Mouse (Mus musculus) midbrain, postnatal 0 days (tissue): ENCODE measurements around the gene Caskin2. TPM values are rescaled to one million over a fixed set of nuclear protein-coding genes. Genes with fewer than 3 reads are reported as not detected.

ENCODE experiments used
- ATAC-seq: fragments of 200-750 bp; cut with Nextera tagmentation; 2 replicates; pipeline ENCODE4 v1.8.0; 2017; ENCODE audit warnings: moderate number of reproducible peaks, mild to moderate bottlenecking, moderate TSS enrichment, moderate library complexity; ENCODE audit not compliant: low FRiP score
- DNase-seq: peaks from one replicate; pipeline ENCODE4 v3.0.0-alpha.2; 2015; ENCODE audit warnings: low spot score
- H3K27ac ChIP-seq: fragments of 300-500 bp; sonication (generic); 2 replicates; pipeline ENCODE4 v1.5.1; 2014; ENCODE audit warnings: low read depth, mild to moderate bottlenecking, low read length, mixed read lengths
- H3K27me3 ChIP-seq: fragments of 300-500 bp; sonication (generic); 2 replicates; pipeline ENCODE4 v1.6.1; 2014; ENCODE audit warnings: low read length, control low read depth, mixed read lengths; ENCODE audit not compliant: insufficient read depth
- H3K36me3 ChIP-seq: fragments of 300-500 bp; sonication (generic); 2 replicates; pipeline ENCODE4 v1.6.1; 2014; ENCODE audit warnings: low read length, control low read depth, mixed read lengths; ENCODE audit not compliant: insufficient read depth
- H3K4me1 ChIP-seq: fragments of 300-500 bp; sonication (generic); 2 replicates; pipeline ENCODE4 v1.6.1; 2014; ENCODE audit warnings: mild to moderate bottlenecking, control low read depth, antibody characterized with exemption, low read length, mixed read lengths; ENCODE audit not compliant: insufficient read depth
- H3K4me2 ChIP-seq: fragments of 300-500 bp; sonication (generic); 2 replicates; pipeline ENCODE4 v1.6.1; 2014; ENCODE audit warnings: low read depth, mild to moderate bottlenecking, low read length, mixed read lengths; ENCODE audit not compliant: poor library complexity, severe bottlenecking
- H3K4me3 ChIP-seq: fragments of 300-500 bp; sonication (generic); 2 replicates; pipeline ENCODE4 v1.5.1; 2014; ENCODE audit warnings: low read depth, mild to moderate bottlenecking, low read length, moderate library complexity
- H3K9ac ChIP-seq: fragments of 300-500 bp; sonication (generic); replicated peaks from 2 replicates; pipeline ENCODE4 v1.6.1; 2014; ENCODE audit warnings: mild to moderate bottlenecking, low read length, moderate library complexity, mixed read lengths; ENCODE audit not compliant: poor library complexity, severe bottlenecking
- H3K9me3 ChIP-seq: fragments of 300-500 bp; sonication (generic); 2 replicates; pipeline ENCODE4 v1.6.1; 2016; ENCODE audit warnings: low read length, control low read depth
- CTCF ChIP-seq: IDR thresholded peaks from 2 replicates; pipeline ENCODE4 v1.5.1; 2016; ENCODE audit warnings: antibody characterized with exemption, mild to moderate bottlenecking
- WGBS: fragments of 180-500 bp; shearing (Covaris S2); extraction: QIAGEN DNeasy Blood & Tissue Kit; methylation state at CpG from one replicate; pipeline ENCODE4 v1.1.7; 2014; 5-methylcytosine and 5-hydroxymethylcytosine counted together
- polyA plus RNA-seq: library from polyadenylated mRNA; unstranded; fragments of >200 nt; fragmentation: Nextera tagmentation; extraction: Ambion mirVana; gene quantifications from 2 replicates; pipeline ENCODE4 v1.2.1, GENCODE M21; 2015
- total RNA-seq: library from RNA; depleted of rRNA; stranded (reverse); fragments of >200 nt; gene quantifications from 2 replicates; pipeline ENCODE4 v1.2.3, GENCODE M21; 2014

Caskin2 gene
- total and polyA plus RNA-seq, 2 experiments from 2014 or later: 7.2 to 27.9 TPM

GRCm38 (mm10) chr11:115811381-115812093 lies 1.9 kb downstream of the Caskin2 start:
- H3K9ac ChIP-seq: peak overlapping the region; percentile 39; the same call in 1 of the 2 replicates
- peak overlapping the region; percentile 95 for H3K4me2 ChIP-seq
- H3K4me1 ChIP-seq: peaks cover 9% of the 10 kb centered on the region; the same call in 1 of the 2 replicates
- H3K27me3 ChIP-seq: no peaks in the 10 kb centered on the region
- no peaks in the 10 kb centered on the region for H3K9me3 ChIP-seq
- DNase-seq (no peak), ATAC-seq (no peak)
- 74% methylated on average over 20 of the region's 20 CpGs for WGBS
- no peak for TF ChIP-seq CTCF
- no peaks in the 10 kb centered on the region for H3K36me3 ChIP-seq
- H3K27ac ChIP-seq: peak overlapping the region; percentile 27
- H3K4me3 ChIP-seq: peak overlapping the region; percentile 91; the same call in 1 of the 2 replicates

DNA sequence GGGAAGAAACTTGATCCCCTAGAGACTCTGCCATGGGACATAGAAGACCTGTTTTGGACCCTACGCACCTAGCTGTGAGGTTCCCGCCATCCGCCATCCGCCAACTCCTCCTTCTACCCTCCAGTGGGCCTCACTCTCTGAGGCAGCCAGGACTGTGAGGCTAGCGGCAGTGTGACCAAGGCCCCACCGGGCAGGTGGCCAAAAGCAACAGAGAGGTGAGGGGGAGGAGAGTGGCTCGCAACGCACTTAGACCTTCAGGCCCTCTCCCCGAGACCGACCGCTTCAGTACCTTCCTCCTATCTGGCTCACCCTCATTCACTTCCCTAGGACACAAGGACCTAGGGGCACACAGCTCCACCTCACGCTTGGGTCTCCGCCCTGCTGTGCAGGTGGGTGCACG lies 3.1 kb downstream of the Caskin2 start:
- Histone ChIP-seq H3K36me3 (no peaks in the 10 kb centered on the region), H3K27me3 (no peaks in the 10 kb centered on the region), H3K4me3 (peak overlapping the region; percentile 10; the same call in 1 of the 2 replicates), H3K27ac (no peak overlapping the region), H3K4me2 (peak overlapping the region; percentile 32), H3K9me3 (no peaks in the 10 kb centered on the region), H3K4me1 (peaks cover 9% of the 10 kb centered on the region; the same call in 1 of the 2 replicates), H3K9ac (no peak overlapping the region)
- TF ChIP-seq CTCF: no peak
- DNase-seq (no peak), ATAC-seq (no peak)
- WGBS: 79% methylated on average over 14 of the region's 14 CpGs

GRCm38 (mm10) chr11:115809311-115809781 lies 4.1 kb downstream of the Caskin2 start:
- H3K4me1 ChIP-seq: peaks cover 9% of the 10 kb centered on the region; the same call in 1 of the 2 replicates
- H3K4me3 ChIP-seq: no peak overlapping the region
- peak overlapping the region; percentile 15; the same call in 1 of the 2 replicates for H3K4me2 ChIP-seq
- DNase-seq (no peak), ATAC-seq (no peak)
- no peaks in the 10 kb centered on the region for H3K36me3 ChIP-seq
- no peaks in the 10 kb centered on the region for H3K27me3 ChIP-seq
- H3K9me3 ChIP-seq: no peaks in the 10 kb centered on the region
- peak overlapping the region; percentile 38 for H3K27ac ChIP-seq
- H3K9ac ChIP-seq: 0 out of 2 replicates have a peak overlapping the region, but pooled peaks have one; percentile 19
- peak; percentile 25; the same call in 1 of the 2 replicates for TF ChIP-seq CTCF
- WGBS: 72% methylated on average over 8 of the region's 8 CpGs

DNA sequence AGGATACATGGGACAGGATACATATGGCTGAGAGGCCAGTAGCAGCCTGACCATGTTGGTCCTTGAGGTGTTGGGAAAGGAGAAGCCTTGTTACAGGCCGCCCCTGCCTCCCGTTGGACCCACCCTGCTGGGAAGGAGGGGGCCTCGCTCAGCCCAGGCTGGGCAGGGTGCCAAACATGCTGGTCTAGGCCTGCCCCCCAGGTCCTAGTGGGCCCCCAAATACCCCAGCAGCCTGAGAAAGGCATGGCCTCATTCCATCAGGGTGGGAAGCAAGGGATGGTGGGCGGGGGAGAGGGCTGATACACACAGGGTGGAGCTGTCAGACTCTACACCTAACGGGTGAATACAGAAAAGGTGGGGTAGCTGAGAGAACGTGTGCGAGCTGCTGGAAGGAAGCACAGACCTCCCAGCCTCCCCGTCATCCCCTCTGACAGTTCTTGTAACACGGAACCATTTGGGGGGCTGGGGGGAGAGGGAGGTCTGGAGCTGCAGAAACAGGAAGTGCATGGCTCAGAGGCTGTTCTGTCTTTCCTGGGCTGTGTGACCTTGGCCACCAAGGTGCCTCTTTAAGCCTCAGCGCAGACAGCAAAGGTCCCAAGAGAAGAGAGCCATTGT lies 4.6 kb downstream of the Caskin2 start:
- H3K27ac ChIP-seq: peak overlapping the region; percentile 62
- no peak overlapping the region for H3K4me3 ChIP-seq
- peak overlapping the region; percentile 15; the same call in 1 of the 2 replicates for H3K4me2 ChIP-seq
- TF ChIP-seq CTCF: no peak
- DNase-seq (peak; percentile 57), ATAC-seq (no peak)
- WGBS: 44% methylated on average over 9 of the region's 10 CpGs
- H3K9ac ChIP-seq: peak overlapping the region; percentile 19; the same call in 1 of the 2 replicates
- peaks cover under 1% of the 10 kb centered on the region; the same call in 1 of the 2 replicates for H3K36me3 ChIP-seq
- H3K27me3 ChIP-seq: no peaks in the 10 kb centered on the region
- H3K9me3 ChIP-seq: no peaks in the 10 kb centered on the region
- peaks cover 9% of the 10 kb centered on the region; the same call in 1 of the 2 replicates for H3K4me1 ChIP-seq

DNA sequence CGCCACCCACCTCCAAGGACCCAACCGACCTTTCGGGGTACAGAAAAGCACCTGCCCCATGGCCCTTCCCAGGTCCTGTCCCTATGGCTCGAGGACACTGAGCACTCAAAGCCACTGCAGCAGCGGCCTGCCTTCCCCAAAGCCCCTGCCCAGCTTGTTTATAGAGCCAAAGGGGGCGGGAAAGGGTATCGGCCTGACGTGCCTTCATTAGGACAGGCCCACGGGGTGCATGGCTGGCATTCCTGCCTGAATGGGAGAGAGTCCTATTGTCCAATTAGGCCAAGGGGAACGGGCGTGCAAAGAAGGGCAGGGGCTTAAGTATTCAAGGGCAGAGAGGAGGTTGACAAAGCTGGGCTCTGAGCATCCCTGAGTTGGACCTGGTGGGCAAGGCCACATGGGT lies 5.5 kb downstream of the Caskin2 start:
- peaks cover 9% of the 10 kb centered on the region; the same call in 1 of the 2 replicates for H3K4me1 ChIP-seq
- no peak overlapping the region for H3K9ac ChIP-seq
- DNase-seq (no peak), ATAC-seq (no peak)
- peak overlapping the region; percentile 62 for H3K27ac ChIP-seq
- H3K36me3 ChIP-seq: peaks cover 6% of the 10 kb centered on the region; the same call in 1 of the 2 replicates
- H3K4me2 ChIP-seq: no peak overlapping the region
- H3K4me3 ChIP-seq: no peak overlapping the region
- WGBS: 54% methylated on average over 11 of the region's 11 CpGs
- no peaks in the 10 kb centered on the region for H3K9me3 ChIP-seq
- H3K27me3 ChIP-seq: no peaks in the 10 kb centered on the region
- no peak for TF ChIP-seq CTCF
